Mouse (Mus musculus) stomach, embryonic 14.5 days (tissue): ENCODE data around the gene Aph1b. TPM values are rescaled to one million over a fixed set of nuclear protein-coding genes. Genes with fewer than 3 reads are reported as not detected.

ENCODE experiments used
- ATAC-seq: fragments of 200-750 bp; cut with Nextera tagmentation; 2 replicates; pipeline ENCODE4 v1.8.0; 2017; ENCODE audit warnings: low read depth, moderate TSS enrichment; ENCODE audit not compliant: insufficient number of reproducible peaks, insufficient read depth, low FRiP score
- H3K27ac ChIP-seq: fragments of 300-500 bp; sonication (generic); 2 replicates; pipeline ENCODE4 v1.5.1; 2014; ENCODE audit warnings: mild to moderate bottlenecking, low read length, moderate library complexity, mixed read lengths
- H3K27me3 ChIP-seq: fragments of 300-500 bp; sonication (generic); 2 replicates; pipeline ENCODE4 v1.6.1; 2014; ENCODE audit warnings: low read length, control low read depth, mixed read lengths; ENCODE audit not compliant: control insufficient read depth, insufficient read depth
- H3K36me3 ChIP-seq: fragments of 300-500 bp; sonication (generic); 2 replicates; pipeline ENCODE4 v1.6.1; 2014; ENCODE audit warnings: mild to moderate bottlenecking, control low read depth, low read length, moderate library complexity, mixed read lengths; ENCODE audit not compliant: control insufficient read depth, insufficient read depth
- H3K4me1 ChIP-seq: fragments of 300-500 bp; sonication (generic); 2 replicates; pipeline ENCODE4 v1.6.1; 2014; ENCODE audit warnings: low read length, control low read depth, mixed read lengths; ENCODE audit not compliant: control insufficient read depth, insufficient read depth
- H3K4me2 ChIP-seq: fragments of 300-500 bp; sonication (generic); replicated peaks from 2 replicates; pipeline ENCODE4 v1.6.1; 2014; ENCODE audit warnings: low read depth, low read length, control low read depth
- H3K4me3 ChIP-seq: fragments of 300-500 bp; sonication (generic); 2 replicates; pipeline ENCODE4 v1.5.1; 2014; ENCODE audit warnings: low read depth, low read length, control low read depth
- H3K9ac ChIP-seq: fragments of 300-500 bp; sonication (generic); replicated peaks from 2 replicates; pipeline ENCODE4 v1.6.1; 2014; ENCODE audit warnings: low read depth, mild to moderate bottlenecking, control low read depth, low read length, moderate library complexity, mixed read lengths
- H3K9me3 ChIP-seq: fragments of 300-500 bp; sonication (generic); 2 replicates; pipeline ENCODE4 v1.6.1; 2016; ENCODE audit warnings: low read depth, low read length, control low read depth; ENCODE audit not compliant: control insufficient read depth
- WGBS: fragments of 180-500 bp; shearing (Covaris S2); extraction: QIAGEN DNeasy Blood & Tissue Kit; methylation state at CpG from one replicate; pipeline ENCODE4 v1.1.7; 2014; 5-methylcytosine and 5-hydroxymethylcytosine counted together
- polyA plus RNA-seq: library from polyadenylated mRNA; unstranded; fragments of >200 nt; fragmentation: Nextera tagmentation; extraction: Ambion mirVana; gene quantifications from 2 replicates; pipeline ENCODE4 v1.2.1, GENCODE M21; 2014

Aph1b gene
- polyA plus RNA-seq, 1 experiment from 2014 or later = 11.7 TPM

- no peaks in the 10 kb centered on the region for H3K4me1 ChIP-seq
- no peaks in the 10 kb centered on the region for H3K9me3 ChIP-seq
- H3K9ac ChIP-seq = no peak overlapping the region
- no peaks in the 10 kb centered on the region for H3K36me3 ChIP-seq
- no peaks in the 10 kb centered on the region for H3K27me3 ChIP-seq
- no peak overlapping the region for H3K4me3 ChIP-seq
- no peak overlapping the region for H3K4me2 ChIP-seq
- no peak for ATAC-seq
- WGBS = 78% methylated on average over 3 of the region's 3 CpGs
- H3K27ac ChIP-seq = no peak overlapping the region
These were observed 26.0 kb downstream of the Aph1b start for GRCm38 (mm10) chr9:66769275-66769674.

- Histone ChIP-seq H3K4me3 (no peak overlapping the region), H3K36me3 (no peaks in the 10 kb centered on the region), H3K9me3 (no peaks in the 10 kb centered on the region), H3K4me1 (no peaks in the 10 kb centered on the region), H3K27me3 (no peaks in the 10 kb centered on the region), H3K9ac (no peak overlapping the region), H3K4me2 (no peak overlapping the region), H3K27ac (no peak overlapping the region)
- WGBS = 91% methylated on average over 1 of the region's 1 CpGs
- ATAC-seq = no peak
These were observed 26.6 kb downstream of the Aph1b start for GRCm38 (mm10) chr9:66768721-66769120.

GRCm38 (mm10) chr9:66760991-66761390, 34.3 kb downstream of the Aph1b start:
- Histone ChIP-seq H3K27me3 (no peaks in the 10 kb centered on the region), H3K4me1 (no peaks in the 10 kb centered on the region), H3K9me3 (no peaks in the 10 kb centered on the region), H3K4me3 (no peak overlapping the region), H3K27ac (no peak overlapping the region), H3K36me3 (no peaks in the 10 kb centered on the region), H3K4me2 (no peak overlapping the region), H3K9ac (no peak overlapping the region)
- 61% methylated on average over 1 of the region's 1 CpGs for whole genome bisulfite sequencing
- no peak for ATAC-seq

GRCm38 (mm10) chr9:66752849-66753248, 42.4 kb downstream of the Aph1b start:
- Histone ChIP-seq H3K9ac (no peak overlapping the region), H3K9me3 (no peaks in the 10 kb centered on the region), H3K4me2 (no peak overlapping the region), H3K36me3 (no peaks in the 10 kb centered on the region), H3K4me1 (no peaks in the 10 kb centered on the region), H3K4me3 (no peak overlapping the region), H3K27me3 (no peaks in the 10 kb centered on the region), H3K27ac (no peak overlapping the region)
- WGBS = 80% methylated on average over 6 of the region's 6 CpGs
- no peak for ATAC-seq

- Histone ChIP-seq H3K9ac (no peak overlapping the region), H3K36me3 (no peaks in the 10 kb centered on the region), H3K4me1 (no peaks in the 10 kb centered on the region), H3K4me3 (no peak overlapping the region), H3K4me2 (no peak overlapping the region), H3K9me3 (no peaks in the 10 kb centered on the region), H3K27ac (no peak overlapping the region), H3K27me3 (no peaks in the 10 kb centered on the region)
- 88% methylated on average over 15 of the region's 15 CpGs for WGBS
- no peak for ATAC-seq
These were observed 46.9 kb downstream of the Aph1b start for GRCm38 (mm10) chr9:66748390-66748789.

- no peaks in the 10 kb centered on the region for H3K9me3 ChIP-seq
- no peak overlapping the region for H3K4me3 ChIP-seq
- H3K4me1 ChIP-seq = no peaks in the 10 kb centered on the region
- H3K4me2 ChIP-seq = no peak overlapping the region
- no peak overlapping the region for H3K9ac ChIP-seq
- no peak overlapping the region for H3K27ac ChIP-seq
- H3K36me3 ChIP-seq = no peaks in the 10 kb centered on the region
- WGBS = 74% methylated on average over 2 of the region's 2 CpGs
- ATAC-seq = no peak
- H3K27me3 ChIP-seq = no peaks in the 10 kb centered on the region
These were observed 50.8 kb downstream of the Aph1b start for GRCm38 (mm10) chr9:66744531-66744930.

GRCm38 (mm10) chr9:66739516-66739915, 55.8 kb downstream of the Aph1b start:
- no peak overlapping the region for H3K4me2 ChIP-seq
- 82% methylated on average over 7 of the region's 7 CpGs for WGBS
- H3K27ac ChIP-seq = no peak overlapping the region
- H3K9me3 ChIP-seq = no peaks in the 10 kb centered on the region
- no peak overlapping the region for H3K9ac ChIP-seq
- no peaks in the 10 kb centered on the region for H3K36me3 ChIP-seq
- no peaks in the 10 kb centered on the region for H3K27me3 ChIP-seq
- H3K4me3 ChIP-seq = no peak overlapping the region
- H3K4me1 ChIP-seq = no peaks in the 10 kb centered on the region
- ATAC-seq = no peak

GRCm38 (mm10) chr9:66736551-66736950, 58.7 kb downstream of the Aph1b start:
- no peaks in the 10 kb centered on the region for H3K36me3 ChIP-seq
- no peak overlapping the region for H3K9ac ChIP-seq
- peaks cover 5% of the 10 kb centered on the region for H3K4me1 ChIP-seq
- ATAC-seq = no peak
- H3K9me3 ChIP-seq = no peaks in the 10 kb centered on the region
- WGBS = 69% methylated on average over 2 of the region's 2 CpGs
- H3K27me3 ChIP-seq = no peaks in the 10 kb centered on the region
- no peak overlapping the region for H3K4me2 ChIP-seq
- no peak overlapping the region for H3K27ac ChIP-seq
- no peak overlapping the region for H3K4me3 ChIP-seq

GRCm38 (mm10) chr9:66736016-66736415, 59.3 kb downstream of the Aph1b start:
- H3K9ac ChIP-seq = no peak overlapping the region
- no peak overlapping the region for H3K4me2 ChIP-seq
- H3K4me1 ChIP-seq = peaks cover 5% of the 10 kb centered on the region
- no peak overlapping the region for H3K27ac ChIP-seq
- H3K27me3 ChIP-seq = no peaks in the 10 kb centered on the region
- no peak for ATAC-seq
- H3K4me3 ChIP-seq = no peak overlapping the region
- WGBS = 74% methylated on average over 3 of the region's 3 CpGs
- no peaks in the 10 kb centered on the region for H3K9me3 ChIP-seq
- H3K36me3 ChIP-seq = no peaks in the 10 kb centered on the region
